ENCODE assay signal across 18 mouse cellular contexts in the genomic region with DNA sequence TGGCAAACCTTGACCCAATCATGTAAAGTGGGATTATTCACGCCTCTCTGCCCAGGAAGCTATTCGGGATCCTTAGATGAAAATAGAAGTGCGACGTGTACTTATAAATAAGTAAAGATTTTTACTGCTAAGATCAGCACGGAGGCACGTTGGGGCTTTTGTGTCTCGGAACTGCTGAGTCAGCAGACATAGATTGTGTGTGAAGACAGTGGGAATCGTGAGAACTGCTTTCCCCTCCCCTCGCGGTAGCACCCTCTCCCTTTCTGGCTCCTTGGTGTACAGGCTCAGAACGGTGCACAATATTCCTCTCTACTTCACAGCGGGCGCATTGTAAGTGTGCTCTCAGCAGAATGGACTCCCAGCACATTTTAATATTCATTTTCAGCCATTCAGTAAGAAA.
DNase-seq lines count a peak whose midpoint lies in the region; ATAC-seq and TF ChIP-seq lines count a peak whose summit lies in the region.
"Had no signal": no experiment of that assay in that cellular context is flagged by ENCODE, and none has a peak within 500 bp of the region (broad histone marks: within the 10 kb centered on the region; RNA-seq: fewer than 3 reads in every experiment).

No protein-coding gene starts in this region.

- no peaks in the 10 kb centered on the region for H3K79me2 ChIP-seq in MEL (ENCODE audit: control insufficient read depth, insufficient read depth, low read length, poor library complexity)

- H3K27ac ChIP-seq in hindbrain, embryonic 14.5 days: no peak overlapping the region
- no peak overlapping the region for H3K27ac ChIP-seq in hindbrain, embryonic 10.5 days
- H3K27ac ChIP-seq in MEL (ENCODE audit: control insufficient read depth, low read depth, low read length): no peak overlapping the region
- H3K27ac ChIP-seq in forebrain, embryonic 15.5 days (replicated peaks): no peak overlapping the region
- H3K27ac ChIP-seq in neural tube, embryonic 13.5 days (replicated peaks): no peak overlapping the region
- H3K27ac ChIP-seq: embryonic facial prominence, embryonic 12.5 days; intestine, embryonic 15.5 days; limb, embryonic 15.5 days; macrophage had no signal

- no peaks in the 10 kb centered on the region for H3K36me3 ChIP-seq in hindbrain, embryonic 14.5 days (replicated peaks; ENCODE audit: control insufficient read depth, insufficient read depth)
- H3K36me3 ChIP-seq in hindbrain, embryonic 10.5 days: no peaks in the 10 kb centered on the region
- H3K36me3 ChIP-seq in MEL (ENCODE audit: control insufficient read depth in 1 of 2, insufficient read depth in 2 of 2, low read length in 2 of 2): no peaks in the 10 kb centered on the region
- H3K36me3 ChIP-seq in forebrain, embryonic 15.5 days: no peaks in the 10 kb centered on the region
- no peaks in the 10 kb centered on the region for H3K36me3 ChIP-seq in neural tube, embryonic 13.5 days
- H3K36me3 ChIP-seq: embryonic facial prominence, embryonic 12.5 days; intestine, embryonic 15.5 days; limb, embryonic 15.5 days had no signal

- no peak for TF ChIP-seq CTCF in MEL (IDR thresholded peaks at IDR 0.05 in 2 of 3, conservative IDR thresholded peaks at IDR 0.05 in 1 of 3; ENCODE audit: control insufficient read depth in 1 of 3, insufficient read depth in 1 of 3, low read depth in 2 of 3, low read length in 3 of 3, poor library complexity in 1 of 3, severe bottlenecking in 1 of 3)

- H3K27me3 ChIP-seq in hindbrain, embryonic 14.5 days (ENCODE audit: control insufficient read depth, insufficient read depth, low read length): no peaks in the 10 kb centered on the region
- H3K27me3 ChIP-seq in hindbrain, embryonic 10.5 days (ENCODE audit: insufficient read depth, poor library complexity, severe bottlenecking): no peaks in the 10 kb centered on the region
- no peaks in the 10 kb centered on the region for H3K27me3 ChIP-seq in MEL (ENCODE audit: control insufficient read depth in 1 of 2, insufficient read depth in 2 of 2, low read length in 2 of 2)
- no peaks in the 10 kb centered on the region for H3K27me3 ChIP-seq in forebrain, embryonic 15.5 days
- H3K27me3 ChIP-seq in neural tube, embryonic 13.5 days: no peaks in the 10 kb centered on the region
- H3K27me3 ChIP-seq: embryonic facial prominence, embryonic 12.5 days; intestine, embryonic 15.5 days; limb, embryonic 15.5 days had no signal

- peak overlapping the region; percentile 27 for H3K4me2 ChIP-seq in hindbrain, embryonic 14.5 days (replicated peaks)
- H3K4me2 ChIP-seq in forebrain, embryonic 15.5 days (replicated peaks): 0 out of 2 replicates have a peak overlapping the region, but pooled peaks have one; percentile 2
- 0 out of 2 replicates have a peak overlapping the region, but pooled peaks have one; percentile 9 for H3K4me2 ChIP-seq in neural tube, embryonic 13.5 days
- H3K4me2 ChIP-seq: embryonic facial prominence, embryonic 12.5 days; intestine, embryonic 15.5 days; limb, embryonic 15.5 days had no signal

- H3K4me1 ChIP-seq in hindbrain, embryonic 14.5 days (replicated peaks; ENCODE audit: control insufficient read depth, insufficient read depth, low read length): peaks cover 17% of the 10 kb centered on the region
- peaks cover 23% of the 10 kb centered on the region for H3K4me1 ChIP-seq in hindbrain, embryonic 10.5 days (replicated peaks)
- H3K4me1 ChIP-seq in MEL (ENCODE audit: control insufficient read depth in 1 of 2, insufficient read depth in 2 of 2, low read length in 2 of 2): no peaks in the 10 kb centered on the region
- H3K4me1 ChIP-seq in forebrain, embryonic 15.5 days: peaks cover 20% of the 10 kb centered on the region; the same call in 1 of the 2 replicates
- peaks cover 20% of the 10 kb centered on the region; the same call in 1 of the 2 replicates for H3K4me1 ChIP-seq in neural tube, embryonic 13.5 days (replicated peaks)
- H3K4me1 ChIP-seq: embryonic facial prominence, embryonic 12.5 days; intestine, embryonic 15.5 days; limb, embryonic 15.5 days had no signal

- no peak for TF ChIP-seq RAD21 in MEL (IDR thresholded peaks at IDR 0.05; ENCODE audit: low read depth, low read length)

- ATAC-seq in hindbrain, embryonic 14.5 days (ENCODE audit: low FRiP score): peak; percentile 60
- ATAC-seq in forebrain, embryonic 15.5 days (replicated peaks): no peak
- peak; percentile 27; the same call in 1 of the 2 replicates for ATAC-seq in neural tube, embryonic 13.5 days (ENCODE audit: low read depth)
- ATAC-seq: intestine, embryonic 15.5 days had no signal

- no peak for DNase-seq in hindbrain, embryonic 14.5 days (ENCODE audit: low spot score)
- no peak for DNase-seq in hindbrain, embryonic 10.5 days (ENCODE audit: low spot score)
- DNase-seq in MEL (ENCODE audit: low read depth, low spot score) (no peak), liver (no peak)
- no peak for DNase-seq in adrenal gland, adult (ENCODE audit: inconsistent age in 2 of 2, low spot score in 1 of 2)
- DNase-seq: adrenal gland, postnatal 14 days; cerebellum, postnatal 14 days; gastrocnemius, postnatal 10 days; heart, postnatal 14 days; lung, adult 18-20 months; right cerebral cortex, postnatal 25 days; thymus, adult 18-20 months had no signal

- H3K4me3 ChIP-seq in hindbrain, embryonic 14.5 days (replicated peaks; ENCODE audit: low read length): no peak overlapping the region
- H3K4me3 ChIP-seq in hindbrain, embryonic 10.5 days: no peak overlapping the region
- no peak overlapping the region for H3K4me3 ChIP-seq in MEL (ENCODE audit: control insufficient read depth in 1 of 2, insufficient read depth in 1 of 2, low read depth in 2 of 2, low read length in 2 of 2)
- H3K4me3 ChIP-seq in forebrain, embryonic 15.5 days: no peak overlapping the region
- H3K4me3 ChIP-seq in neural tube, embryonic 13.5 days: no peak overlapping the region
- H3K4me3 ChIP-seq: embryonic facial prominence, embryonic 12.5 days; intestine, embryonic 15.5 days; limb, embryonic 15.5 days had no signal

- 39% methylated on average over 13 of the region's 13 CpGs for WGBS in hindbrain, embryonic 14.5 days
- WGBS in hindbrain, embryonic 10.5 days: 78% methylated on average over 13 of the region's 13 CpGs
- WGBS in forebrain, embryonic 15.5 days: 50% methylated on average over 13 of the region's 13 CpGs
- WGBS in neural tube, embryonic 13.5 days: 60% methylated on average over 13 of the region's 13 CpGs

- no peaks in the 10 kb centered on the region for H3K9me3 ChIP-seq in hindbrain, embryonic 14.5 days (ENCODE audit: control insufficient read depth, low read length)
- H3K9me3 ChIP-seq in hindbrain, embryonic 10.5 days: no peaks in the 10 kb centered on the region
- no peaks in the 10 kb centered on the region for H3K9me3 ChIP-seq in MEL (replicated peaks; ENCODE audit: insufficient read depth, low read length)
- no peaks in the 10 kb centered on the region for H3K9me3 ChIP-seq in forebrain, embryonic 15.5 days
- no peaks in the 10 kb centered on the region for H3K9me3 ChIP-seq in neural tube, embryonic 13.5 days
- H3K9me3 ChIP-seq: embryonic facial prominence, embryonic 12.5 days; intestine, embryonic 15.5 days; limb, embryonic 15.5 days had no signal

- no peak for TF ChIP-seq POLR2A in MEL (IDR thresholded peaks at IDR 0.05; ENCODE audit: control insufficient read depth in 1 of 2, insufficient read depth in 1 of 2, low read depth in 1 of 2, low read length in 2 of 2, poor library complexity in 1 of 2)

- TF ChIP-seq EP300 in MEL (IDR thresholded peaks at IDR 0.05; ENCODE audit: low read depth in 1 of 2, low read length in 2 of 2): no peak

- H3K9ac ChIP-seq in hindbrain, embryonic 14.5 days: no peak overlapping the region
- H3K9ac ChIP-seq in MEL (ENCODE audit: control insufficient read depth, low read depth, low read length, poor library complexity, severe bottlenecking): no peak overlapping the region
- no peak overlapping the region for H3K9ac ChIP-seq in forebrain, embryonic 15.5 days (replicated peaks)
- peak overlapping the region; percentile 38; the same call in 1 of the 2 replicates for H3K9ac ChIP-seq in neural tube, embryonic 13.5 days
- H3K9ac ChIP-seq: embryonic facial prominence, embryonic 12.5 days; intestine, embryonic 15.5 days; limb, embryonic 15.5 days had no signal

TF ChIP-seq in MEL, 35 proteins besides CTCF, POLR2A, EP300 and RAD21:
- TF ChIP-seq USF1 (IDR thresholded peaks at IDR 0.05; ENCODE audit: low read depth, low read length) (no peak), MAFK (IDR thresholded peaks at IDR 0.05; ENCODE audit: borderline replicate concordance, low read depth, low read length) (peak; percentile 53; the same call in 1 of the 2 replicates), UBTF (IDR thresholded peaks at IDR 0.05; ENCODE audit: borderline replicate concordance, insufficient read depth, low read depth, low read length) (no peak)
